Mouse (Mus musculus) liver, postnatal 0 days (tissue): Measurements from ENCODE around the gene Ubash3a.

Experiments used
- CTCF ChIP-seq: sonication (generic); IDR thresholded peaks from 2 replicates; pipeline ENCODE4 v1.5.1; 2016; ENCODE audit warnings: antibody characterized with exemption, low read depth
- EP300 ChIP-seq: IDR thresholded peaks from 2 replicates; pipeline ENCODE4 v1.6.1; 2016; ENCODE audit warnings: antibody characterized with exemption, low read depth, mild to moderate bottlenecking

- TF ChIP-seq CTCF (no peak), EP300 (no peak)
Measured at GRCm38 (mm10) chr17:31157921-31158320, 49.8 kb upstream of the Ubash3a start.
